Mouse (Mus musculus) liver, embryonic 14.5 days (tissue): ENCODE data around the gene Ppm1m. TPM values are rescaled to one million over a fixed set of nuclear protein-coding genes. Genes with fewer than 3 reads are reported as not detected.

ENCODE experiments used
- ATAC-seq: fragments of 200-750 bp; cut with Nextera tagmentation; 2 replicates; pipeline ENCODE4 v1.8.0; 2017; ENCODE audit warnings: moderate number of reproducible peaks, mild to moderate bottlenecking, moderate library complexity; ENCODE audit not compliant: insufficient read depth
- DNase-seq, 3 experiments: peaks; one replicate each; pipeline ENCODE4 v3.0.0-alpha.2; 2012 to 2013; ENCODE audit warnings: low read depth in 3 of 3, low spot score in 3 of 3
- H3K27ac ChIP-seq: fragments of 300-500 bp; sonication (generic); 2 replicates; pipeline ENCODE4 v1.5.1; 2014; ENCODE audit warnings: moderate library complexity, mild to moderate bottlenecking, control low read depth, inconsistent platforms
- H3K27me3 ChIP-seq: fragments of 300-500 bp; sonication (generic); 2 replicates; pipeline ENCODE4 v1.6.1; 2014; ENCODE audit warnings: mild to moderate bottlenecking, low read length, moderate library complexity; ENCODE audit not compliant: control insufficient read depth, insufficient read depth
- H3K36me3 ChIP-seq: fragments of 300-500 bp; sonication (generic); replicated peaks from 2 replicates; pipeline ENCODE4 v1.6.1; 2014; ENCODE audit warnings: low read depth; ENCODE audit not compliant: control insufficient read depth, insufficient read depth
- H3K4me1 ChIP-seq, 2 experiments: fragments of 200-500 bp in 1 of 2; fragments of 300-500 bp in 1 of 2; sonication (generic) in 1 of 2; replicated peaks; 2 replicates each; pipeline ENCODE4 v1.6.1; 2012 to 2014; ENCODE audit warnings: antibody characterized with exemption in 1 of 2, inconsistent platforms in 1 of 2, low read length in 1 of 2; ENCODE audit not compliant: control insufficient read depth in 2 of 2, insufficient read depth in 2 of 2
- H3K4me2 ChIP-seq: fragments of 300-500 bp; sonication (generic); 2 replicates; pipeline ENCODE4 v1.6.1; 2014; ENCODE audit warnings: low read depth, mild to moderate bottlenecking, control low read depth, moderate library complexity
- H3K4me3 ChIP-seq, 2 experiments: fragments of 200-500 bp in 1 of 2; fragments of 300-500 bp in 1 of 2; sonication (generic) in 1 of 2; 2 replicates each; pipeline ENCODE4 v1.5.1; 2012 to 2014; ENCODE audit warnings: low read depth in 2 of 2, low read length in 2 of 2, mild to moderate bottlenecking in 2 of 2, control low read depth in 1 of 2, inconsistent platforms in 1 of 2, moderate library complexity in 1 of 2; ENCODE audit not compliant: insufficient read depth in 1 of 2
- H3K9ac ChIP-seq: fragments of 300-500 bp; sonication (generic); replicated peaks from 2 replicates; pipeline ENCODE4 v1.6.1; 2014; ENCODE audit warnings: mild to moderate bottlenecking, control low read depth, moderate library complexity
- H3K9me3 ChIP-seq: fragments of 300-500 bp; sonication (generic); 2 replicates; pipeline ENCODE4 v1.6.1; 2016; ENCODE audit warnings: low read length, mixed read lengths; ENCODE audit not compliant: control insufficient read depth
- CTCF ChIP-seq: IDR thresholded peaks from 2 replicates; pipeline ENCODE4 v1.5.1; 2016; ENCODE audit warnings: antibody characterized with exemption, low read depth, control low read depth
- EP300 ChIP-seq: IDR thresholded peaks from 2 replicates; pipeline ENCODE4 v1.6.1; 2016; ENCODE audit warnings: antibody characterized with exemption, low read depth
- WGBS: fragments of 180-500 bp; shearing (Covaris S2); extraction: QIAGEN DNeasy Blood & Tissue Kit; methylation state at CpG from one replicate; pipeline ENCODE4 v1.1.7; 2014; ENCODE audit not compliant: insufficient replicate concordance; 5-methylcytosine and 5-hydroxymethylcytosine counted together
- polyA plus RNA-seq, 2 experiments: library from polyadenylated mRNA; depleted of rRNA in 1 of 2; stranded (reverse) in 1 of 2; unstranded in 1 of 2; fragments of >200 nt; fragmentation: Nextera tagmentation in 1 of 2; extraction: Ambion mirVana in 1 of 2; gene quantifications; 2 replicates each; pipeline versions ENCODE4 v1.2.1 to v1.2.3; 2012 to 2014

The Ppm1m gene
- polyA plus RNA-seq, 2 experiments, result 5.9 to 10.0 TPM

- ATAC-seq, result peak; percentile 73
- no peaks in the 10 kb centered on the region for H3K4me1 ChIP-seq
- TF ChIP-seq EP300 (no peak), CTCF (peak; percentile 100)
- peak; percentile 70 to 76 (median 72) for DNase-seq
- no peak overlapping the region for H3K27ac ChIP-seq
- H3K36me3 ChIP-seq, result no peaks in the 10 kb centered on the region
- H3K4me2 ChIP-seq, result peak overlapping the region; percentile 54
- H3K4me3 ChIP-seq, result peak overlapping the region in 1 of 2 experiments; percentile 12; a peak in 1 of 4 replicates
- H3K27me3 ChIP-seq, result no peaks in the 10 kb centered on the region
- H3K9me3 ChIP-seq, result no peaks in the 10 kb centered on the region
- 33% methylated on average over 37 of the region's 37 CpGs for WGBS
- no peak overlapping the region for H3K9ac ChIP-seq
These were observed 12.4 kb upstream of the Ppm1m start for GRCm38 (mm10) chr9:106211680-106212593.

- no peak overlapping the region for H3K27ac ChIP-seq
- H3K9ac ChIP-seq, result no peak overlapping the region
- H3K4me2 ChIP-seq, result peak overlapping the region; percentile 54; the same call in 1 of the 2 replicates
- WGBS, result 69% methylated on average over 9 of the region's 9 CpGs
- H3K4me3 ChIP-seq, result no peak overlapping the region
- H3K36me3 ChIP-seq, result no peaks in the 10 kb centered on the region
- H3K9me3 ChIP-seq, result no peaks in the 10 kb centered on the region
- TF ChIP-seq EP300 (no peak), CTCF (no peak)
- ATAC-seq (no peak), DNase-seq (no peak)
- H3K27me3 ChIP-seq, result no peaks in the 10 kb centered on the region
- H3K4me1 ChIP-seq, result no peaks in the 10 kb centered on the region
These were observed 11.5 kb upstream of the Ppm1m start for GRCm38 (mm10) chr9:106210853-106211609.

GRCm38 (mm10) chr9:106209954-106210353 is 10.4 kb upstream of the Ppm1m start:
- no peaks in the 10 kb centered on the region for H3K27me3 ChIP-seq
- no peaks in the 10 kb centered on the region for H3K36me3 ChIP-seq
- TF ChIP-seq EP300 (no peak), CTCF (no peak)
- H3K4me2 ChIP-seq, result no peak overlapping the region
- no peak overlapping the region for H3K27ac ChIP-seq
- H3K4me1 ChIP-seq, result no peaks in the 10 kb centered on the region
- 78% methylated on average over 4 of the region's 4 CpGs for WGBS
- ATAC-seq (no peak), DNase-seq (no peak)
- no peak overlapping the region for H3K4me3 ChIP-seq
- no peaks in the 10 kb centered on the region for H3K9me3 ChIP-seq
- H3K9ac ChIP-seq, result no peak overlapping the region

GRCm38 (mm10) chr9:106208181-106208580 is 8.6 kb upstream of the Ppm1m start:
- DNase-seq (no peak), ATAC-seq (no peak)
- H3K4me3 ChIP-seq, result no peak overlapping the region
- H3K27me3 ChIP-seq, result no peaks in the 10 kb centered on the region
- TF ChIP-seq EP300, result no peak
- TF ChIP-seq CTCF, result no peak
- WGBS, result 66% methylated on average over 4 of the region's 5 CpGs
- peaks cover 0 to 9% of the 10 kb centered on the region in 2 experiments; a peak in 3 of 4 replicates for H3K4me1 ChIP-seq
- no peak overlapping the region for H3K27ac ChIP-seq
- no peak overlapping the region for H3K9ac ChIP-seq
- H3K36me3 ChIP-seq, result no peaks in the 10 kb centered on the region
- no peak overlapping the region for H3K4me2 ChIP-seq
- no peaks in the 10 kb centered on the region for H3K9me3 ChIP-seq

- H3K27me3 ChIP-seq, result no peaks in the 10 kb centered on the region
- 64% methylated on average over 2 of the region's 2 CpGs for WGBS
- H3K4me1 ChIP-seq, result peaks cover 0 to 14% of the 10 kb centered on the region in 2 experiments; a peak in 3 of 4 replicates
- no peak overlapping the region for H3K4me2 ChIP-seq
- no peak overlapping the region for H3K9ac ChIP-seq
- H3K36me3 ChIP-seq, result no peaks in the 10 kb centered on the region
- H3K27ac ChIP-seq, result no peak overlapping the region
- DNase-seq, result no peak
- H3K9me3 ChIP-seq, result no peaks in the 10 kb centered on the region
- no peak for ATAC-seq
- TF ChIP-seq EP300 (no peak), CTCF (no peak)
- H3K4me3 ChIP-seq, result no peak overlapping the region
These were observed 7.0 kb upstream of the Ppm1m start for GRCm38 (mm10) chr9:106206515-106206914.
